Mouse (Mus musculus): ENCODE results near the gene ccdc198.

DNA sequence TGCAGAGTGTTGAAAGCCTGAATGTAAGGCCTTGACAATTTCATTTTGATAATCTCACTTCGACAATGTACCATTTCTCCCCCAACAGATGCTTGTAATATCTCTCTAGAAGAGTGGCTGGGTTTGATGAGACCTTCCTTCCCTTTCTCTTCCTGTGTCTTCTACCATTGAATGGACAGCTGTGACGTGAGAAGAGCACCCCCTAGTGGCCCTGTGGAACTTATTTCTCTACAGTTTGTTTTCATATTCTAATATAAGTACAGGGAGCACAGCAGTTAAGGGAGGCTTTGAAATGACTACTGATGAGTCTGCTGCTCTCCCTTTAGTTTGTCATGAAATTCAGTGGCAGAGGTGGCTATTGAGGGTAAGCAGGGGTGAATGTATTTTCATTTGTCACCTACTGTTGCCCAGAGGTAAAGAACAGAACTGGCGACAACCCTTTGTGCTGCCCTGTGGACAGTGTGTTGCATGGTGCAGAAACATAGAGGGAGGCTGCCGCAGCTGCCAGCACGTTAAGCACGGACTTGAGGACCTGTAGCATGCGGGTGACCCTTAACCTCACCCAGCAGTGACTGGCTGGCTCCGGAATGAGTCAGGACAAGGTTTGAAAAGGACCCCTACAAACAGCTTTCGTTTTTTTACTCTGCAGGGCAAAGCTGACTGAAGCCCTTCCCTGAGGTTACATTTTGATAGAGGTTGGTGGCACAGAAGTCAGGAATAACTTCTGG, 10.3 kb downstream of the ccdc198 start:
- TF ChIP-seq CTCF (IDR thresholded peaks at IDR 0.05; ENCODE audit: insufficient read depth, low read depth, low read length) (no peak), POLR2A (IDR thresholded peaks at IDR 0.05; ENCODE audit: insufficient read depth, low read depth, low read length) (no peak)
